Mouse (Mus musculus) right cerebral cortex, postnatal 36 days (tissue): ENCODE measurements around the gene Trim47.
A peak's percentile ranks its signal among the peaks of the same experiment; 100 is the strongest.

Source experiments
- DNase-seq, 2 experiments: peaks; one replicate each; pipeline ENCODE4 v3.0.0; 2022; ENCODE audit warnings: low spot score in 2 of 2, mixed read lengths in 1 of 2

Gene Trim47

GRCm38 (mm10) chr11:116127156-116127980 is at the start of gene Trim47:
TSS of gene Trim47 (minus strand) at chr11:116127210.
- no peak for DNase-seq

DNA sequence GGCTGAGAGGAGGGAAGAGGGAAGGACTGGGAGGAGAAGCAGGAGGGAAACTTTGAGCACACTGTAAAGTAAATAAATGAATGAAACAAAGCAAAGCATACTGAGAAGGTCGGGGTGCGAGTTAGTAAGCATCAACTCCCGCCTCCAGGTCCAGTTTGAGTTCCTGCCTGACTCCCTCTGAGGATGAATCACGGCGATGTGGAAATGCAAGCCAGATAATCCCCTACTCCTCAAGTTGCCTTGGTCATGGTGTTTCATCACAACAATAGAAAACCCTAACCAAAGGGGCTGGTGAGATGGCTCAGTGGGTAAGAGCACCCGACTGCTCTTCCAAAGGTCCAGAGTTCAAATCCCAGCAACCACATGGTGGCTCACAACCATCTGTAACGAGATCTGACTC is 49.0 kb upstream of the Trim47 start:
- no peak for DNase-seq

DNA sequence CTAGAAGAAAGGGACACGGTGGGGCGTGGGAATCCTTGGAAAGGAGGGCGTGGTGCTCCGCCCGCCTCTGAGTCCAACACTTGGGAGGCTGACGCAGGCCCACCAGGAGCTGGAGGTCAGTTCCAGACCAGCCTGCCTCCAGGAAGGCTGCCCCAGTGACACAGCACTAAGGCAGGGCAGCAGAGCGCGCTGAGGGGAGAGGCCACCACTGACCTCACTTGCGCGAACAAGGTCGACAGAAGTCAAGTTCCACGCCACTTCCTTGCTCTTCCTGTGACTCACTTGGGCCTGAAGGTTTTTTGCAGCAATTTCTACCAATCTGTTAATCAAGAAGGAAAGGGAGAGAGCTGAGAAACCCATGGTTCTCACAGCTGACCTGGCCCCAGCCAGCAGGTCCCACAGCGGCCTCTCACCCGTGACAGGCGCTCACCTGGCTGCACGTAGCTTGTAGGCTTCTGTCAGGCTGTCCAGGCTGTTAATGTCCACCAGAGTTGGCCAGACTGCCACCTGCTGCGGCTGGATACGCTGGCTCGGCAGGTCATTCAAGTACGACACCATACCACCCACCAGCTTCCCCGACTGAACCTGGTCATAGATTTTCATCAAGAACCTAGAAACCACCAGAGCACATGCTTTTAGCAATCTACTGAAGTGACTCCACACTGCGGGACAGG is 47.9 kb upstream of the Trim47 start:
- DNase-seq = no peak

DNA sequence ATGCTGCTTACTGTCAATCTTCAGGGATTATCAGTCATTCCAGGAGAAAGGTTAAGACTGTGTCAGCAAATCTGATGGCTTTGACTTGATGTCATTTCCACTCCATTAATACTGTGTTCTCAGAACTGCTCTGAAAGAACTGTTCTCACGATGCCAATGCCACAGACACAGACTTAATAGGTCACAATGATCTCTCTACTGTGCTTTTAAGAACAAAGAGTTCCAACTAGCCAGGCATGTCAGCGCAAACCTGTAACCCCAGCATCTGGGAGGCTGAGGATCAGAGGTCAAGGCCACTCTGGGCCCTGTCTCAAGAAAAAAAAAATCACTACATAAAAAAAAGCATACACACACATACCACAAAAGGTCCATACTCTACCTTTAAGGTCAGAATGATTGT is 44.9 kb upstream of the Trim47 start:
- no peak for DNase-seq

GRCm38 (mm10) chr11:116170003-116170800 is 43.2 kb upstream of the Trim47 start:
- DNase-seq = no peak

GRCm38 (mm10) chr11:116169214-116169613 is 42.2 kb upstream of the Trim47 start:
- DNase-seq = no peak

GRCm38 (mm10) chr11:116167884-116168439 is 41.0 kb upstream of the Trim47 start, which contains the start of gene Fbf1:
TSS of gene Fbf1 (minus strand) at chr11:116168166.
- DNase-seq = peak; percentile 97

GRCm38 (mm10) chr11:116167232-116167631 is 40.2 kb upstream of the Trim47 start:
- no peak for DNase-seq

- no peak for DNase-seq
Measured at GRCm38 (mm10) chr11:116163002-116163401, 36.0 kb upstream of the Trim47 start.

DNA sequence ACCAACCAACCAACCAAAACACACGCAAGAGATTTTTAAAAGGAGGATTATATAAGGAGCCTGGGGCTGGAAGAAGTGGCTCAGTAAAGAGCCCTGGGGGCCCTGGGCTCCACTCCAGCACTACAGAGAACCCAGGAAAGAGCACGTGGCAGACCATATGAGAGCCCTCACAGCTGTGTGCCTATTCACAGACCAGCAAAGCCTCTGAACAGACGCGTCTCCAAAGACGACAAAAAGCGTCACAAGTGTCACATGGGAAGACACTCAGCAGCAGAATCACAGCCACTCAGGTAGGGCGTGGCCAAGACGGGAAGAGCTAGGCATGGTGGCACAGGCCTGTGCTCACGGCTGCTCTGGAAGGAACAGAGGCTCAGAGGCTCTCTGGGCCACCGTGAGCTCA is 35.1 kb upstream of the Trim47 start:
- peak; percentile 55 to 63 for DNase-seq

DNA sequence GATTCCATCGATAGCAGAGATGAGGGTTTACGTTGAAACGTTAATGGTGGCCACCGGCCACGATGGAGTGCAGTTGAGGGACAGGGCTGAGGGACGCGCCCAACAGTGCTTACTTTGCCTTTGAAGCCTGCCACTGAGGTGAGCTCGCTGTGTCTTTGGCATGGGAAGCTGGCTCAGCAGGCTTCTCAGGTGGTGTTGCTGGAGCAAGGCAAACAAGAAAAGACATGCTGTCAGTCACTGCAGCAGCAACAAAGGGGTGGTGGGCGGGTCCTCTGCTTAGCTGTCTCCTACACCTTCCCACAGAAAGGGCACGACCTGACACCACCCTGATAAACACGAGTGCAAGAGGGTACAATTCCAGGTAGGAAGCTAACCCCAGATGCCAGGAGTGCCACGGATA is 34.3 kb upstream of the Trim47 start:
- DNase-seq = no peak

- DNase-seq = no peak
Measured at GRCm38 (mm10) chr11:116150960-116151359, 23.9 kb upstream of the Trim47 start.

DNA sequence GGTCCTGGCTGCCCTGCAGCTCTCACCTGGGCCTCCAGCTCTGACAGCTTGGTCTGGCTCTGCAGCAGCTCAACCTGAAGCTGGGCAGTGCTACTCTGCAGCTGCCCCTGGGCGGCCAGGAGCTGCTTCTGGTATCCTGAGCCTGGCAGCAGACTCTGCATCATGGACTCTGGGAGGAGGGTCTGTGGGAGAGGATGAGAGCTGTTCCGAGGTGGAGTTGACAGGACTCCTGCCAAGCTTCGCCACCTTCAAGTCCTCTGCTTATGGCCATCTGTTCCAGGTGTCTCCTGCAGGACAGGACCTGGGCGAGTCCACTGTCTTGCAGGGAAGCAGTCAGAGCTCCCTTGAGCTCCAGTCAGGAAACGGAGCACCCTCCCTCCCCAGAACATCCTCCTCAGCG is 22.3 kb upstream of the Trim47 start:
- DNase-seq = no peak

- peak; percentile 47 to 70 for DNase-seq
Measured at GRCm38 (mm10) chr11:116148761-116149221, 21.8 kb upstream of the Trim47 start.

DNA sequence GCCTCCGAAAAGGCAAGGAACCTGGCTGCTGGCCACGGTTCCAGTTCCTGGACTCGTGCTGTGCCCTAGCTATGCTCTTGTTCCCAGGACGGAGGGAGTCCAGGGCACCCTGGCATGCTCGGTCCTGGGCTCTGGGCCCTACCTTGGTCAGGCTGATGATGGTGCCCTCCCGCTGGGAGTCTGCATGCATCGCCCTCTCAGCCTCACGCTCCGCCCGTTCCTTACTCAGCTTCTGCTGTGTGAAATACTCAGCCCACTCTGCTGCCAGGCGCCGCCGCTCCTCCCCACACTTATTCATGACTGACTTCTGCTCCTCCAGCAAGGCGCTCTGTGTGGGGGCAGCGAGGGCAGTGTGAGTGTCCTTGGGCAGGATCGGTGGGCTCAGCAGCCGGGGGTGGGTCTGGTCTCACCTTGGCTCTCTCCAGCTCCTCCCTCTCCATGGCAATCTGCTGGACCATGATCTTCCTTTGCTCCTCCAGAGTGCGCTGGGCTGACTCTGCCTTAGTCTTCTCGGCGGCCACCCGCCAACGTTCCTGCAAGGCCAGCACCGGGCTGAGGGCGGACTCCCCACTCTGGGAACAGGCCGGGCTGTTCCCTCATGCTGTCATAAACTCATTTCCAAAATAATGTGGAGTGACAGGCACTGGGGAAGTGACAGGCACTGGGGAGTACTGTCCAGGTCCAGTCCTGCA is 19.4 kb upstream of the Trim47 start:
- DNase-seq = peak; percentile 76 to 78

DNA sequence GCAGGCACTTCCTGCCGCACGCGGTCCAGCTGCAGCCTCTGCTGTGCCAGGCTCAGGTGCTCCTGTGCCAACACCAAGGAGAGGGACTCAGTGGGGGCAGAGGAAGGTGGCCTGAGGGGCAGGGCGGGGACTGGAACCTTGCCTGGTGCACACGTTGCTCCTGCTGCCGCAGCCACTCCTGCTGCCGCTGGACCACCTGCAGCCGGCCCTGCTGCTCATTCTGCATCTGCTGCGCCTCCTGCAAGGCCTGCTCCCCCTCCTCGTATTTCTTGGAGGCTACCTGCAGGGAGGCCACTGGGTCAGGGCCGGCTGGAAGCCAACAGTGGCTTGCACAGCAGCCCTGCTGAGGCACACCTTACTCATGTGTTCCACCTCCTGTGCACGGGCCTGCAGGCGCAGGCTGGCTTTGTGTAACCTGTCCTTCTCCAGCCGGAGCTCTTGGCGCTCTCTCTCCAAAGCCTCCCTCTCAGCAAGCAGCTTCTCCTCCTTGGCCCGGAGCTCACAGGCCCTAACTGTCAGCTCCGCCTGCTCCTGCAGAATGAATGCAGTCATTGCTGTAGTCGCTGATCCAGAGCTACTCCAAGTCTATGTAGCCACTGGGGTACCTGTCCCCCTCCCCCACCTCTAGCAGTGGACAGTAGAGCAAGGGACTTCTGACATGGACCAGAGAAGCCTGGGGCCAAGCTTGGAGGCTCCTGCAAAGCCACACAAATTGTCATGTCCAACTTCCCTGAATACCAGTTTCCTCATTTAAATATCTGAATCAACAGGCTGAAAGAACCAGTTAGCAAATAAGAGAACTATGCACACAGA is 18.7 kb upstream of the Trim47 start:
- DNase-seq = no peak

DNA sequence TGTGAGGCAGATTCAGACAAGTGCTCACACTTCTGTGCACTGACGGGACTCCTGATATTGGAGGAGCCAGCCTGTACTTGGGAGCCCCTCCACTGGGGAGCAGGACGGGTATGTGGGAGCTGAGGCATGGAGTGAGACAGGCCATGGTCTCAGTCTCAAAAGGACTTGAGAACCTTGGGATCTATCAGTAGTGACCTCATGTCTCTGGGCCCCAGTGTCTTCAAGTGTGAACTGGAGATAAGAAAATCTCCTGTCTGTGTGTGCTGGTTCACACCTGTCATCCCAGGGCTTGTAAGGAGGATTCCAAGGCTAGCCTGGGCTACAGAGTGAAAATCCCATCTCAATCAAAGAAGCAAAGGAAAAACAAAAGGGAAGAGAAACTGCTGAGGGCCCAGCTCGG is 16.5 kb upstream of the Trim47 start:
- no peak for DNase-seq

DNA sequence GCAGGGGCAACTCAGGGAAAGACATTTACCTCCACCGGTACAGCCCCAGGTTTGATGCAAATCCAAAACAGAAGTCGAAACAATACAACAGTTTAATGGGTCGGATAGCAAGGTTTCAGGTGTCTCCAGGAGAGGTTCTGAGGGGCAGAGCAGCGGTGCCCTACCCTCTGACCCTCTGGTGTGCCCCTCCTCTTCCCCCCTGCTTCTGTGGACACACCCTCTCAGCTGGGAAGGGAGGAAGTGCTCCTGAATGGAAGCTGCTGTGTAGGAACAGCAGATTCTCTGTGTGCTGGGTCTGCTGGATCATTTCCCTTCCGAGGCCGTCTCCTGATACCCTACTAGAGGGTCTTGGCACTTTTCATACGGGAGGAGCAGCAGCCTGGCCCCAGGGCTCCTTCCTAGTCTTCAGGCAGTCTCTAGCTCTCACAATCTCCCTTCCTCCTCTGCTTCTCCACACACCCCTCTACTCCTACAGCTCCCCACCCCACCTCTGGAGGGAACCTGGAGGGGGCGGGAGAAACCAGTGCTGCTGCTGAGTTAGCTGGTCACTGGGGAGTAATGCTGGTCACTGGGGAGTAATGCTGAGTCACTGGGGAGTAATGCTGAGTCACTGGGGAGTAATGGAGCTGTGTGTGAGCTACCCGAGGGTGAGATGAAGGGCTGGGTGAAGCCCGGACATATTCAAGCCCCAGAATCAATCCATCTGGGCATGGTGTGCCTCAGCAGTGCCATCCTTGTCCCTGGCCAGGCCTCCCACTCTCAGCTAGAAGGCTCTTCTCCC is 15.4 kb upstream of the Trim47 start:
- DNase-seq = no peak

DNA sequence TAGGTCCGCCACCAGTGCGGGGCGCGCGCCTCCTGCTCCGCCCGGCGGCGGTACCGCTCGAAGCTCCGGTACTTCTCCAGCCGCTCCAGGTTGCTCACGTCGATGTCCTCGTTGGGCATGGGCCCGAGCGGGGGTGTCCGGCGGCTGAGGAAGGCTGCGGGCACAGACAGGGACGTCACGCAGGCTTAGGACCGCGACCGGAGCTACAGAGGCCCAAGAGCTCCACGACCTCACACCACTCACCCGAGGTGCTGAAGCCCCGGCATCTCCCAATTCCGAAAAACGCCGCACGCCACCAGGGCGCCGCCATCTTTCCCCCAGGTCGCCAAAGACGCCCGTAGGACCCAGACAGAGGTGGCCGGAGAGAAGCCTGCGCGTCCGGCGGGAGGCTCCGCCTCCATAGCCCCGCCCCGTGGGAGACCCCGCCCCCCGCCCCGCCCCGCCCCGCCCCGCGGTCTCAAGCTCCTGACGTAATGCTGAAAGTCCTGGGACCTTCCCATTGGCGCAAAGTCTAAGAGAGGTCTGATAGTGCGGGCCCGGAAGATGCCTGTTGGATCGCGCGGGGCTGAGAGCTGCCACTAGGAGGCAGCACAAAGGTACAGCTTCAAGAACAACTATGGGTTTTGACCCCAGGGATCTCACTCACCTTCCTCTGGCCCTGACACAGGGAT is 11.6 kb upstream of the Trim47 start, which contains the start of gene Mrpl38:
TSS of gene Mrpl38 (minus strand) at position 401 of the 671 bp plus-strand sequence.
- DNase-seq = peak; percentile 71 to 75
